Mouse (Mus musculus): ENCODE results near the gene 1700020D05Rik. TPM values are rescaled to one million over a fixed set of nuclear protein-coding genes. Genes with fewer than 3 reads are reported as not detected.

1700020D05Rik gene
- polyA plus RNA-seq, 2 experiments = 3.1 TPM; not detected in 1

GRCm38 (mm10) chr19:5481398-5481797 lies 22.2 kb downstream of the 1700020D05Rik start:
- Histone ChIP-seq H3K27ac (replicated peaks; ENCODE audit: low read depth, low read length) (no peak overlapping the region), H3K36me3 (ENCODE audit: control insufficient read depth, insufficient read depth, low read length) (peaks cover 96% of the 10 kb centered on the region), H3K4me2 (replicated peaks; ENCODE audit: low read depth, low read length, severe bottlenecking) (no peak overlapping the region), H3K9me3 (ENCODE audit: control insufficient read depth, low read length) (no peaks in the 10 kb centered on the region), H3K4me1 (ENCODE audit: control insufficient read depth, insufficient read depth, low read length) (peaks cover under 1% of the 10 kb centered on the region; the same call in 1 of the 2 replicates), H3K9ac (ENCODE audit: low read depth, low read length, severe bottlenecking) (no peak overlapping the region), H3K4me3 (replicated peaks; ENCODE audit: low read length) (no peak overlapping the region), H3K27me3 (ENCODE audit: control insufficient read depth, insufficient read depth, low read length) (no peaks in the 10 kb centered on the region)
- 95% methylated on average over 10 of the region's 10 CpGs for WGBS
- TF ChIP-seq POLR2A (IDR thresholded peaks at IDR 0.05; ENCODE audit: borderline replicate concordance, extremely low read depth, insufficient read depth, insufficient read length) = no peak
- DNase-seq (ENCODE audit: low spot score) (no peak), ATAC-seq (ENCODE audit: low FRiP score, low read depth) (no peak)

DNA sequence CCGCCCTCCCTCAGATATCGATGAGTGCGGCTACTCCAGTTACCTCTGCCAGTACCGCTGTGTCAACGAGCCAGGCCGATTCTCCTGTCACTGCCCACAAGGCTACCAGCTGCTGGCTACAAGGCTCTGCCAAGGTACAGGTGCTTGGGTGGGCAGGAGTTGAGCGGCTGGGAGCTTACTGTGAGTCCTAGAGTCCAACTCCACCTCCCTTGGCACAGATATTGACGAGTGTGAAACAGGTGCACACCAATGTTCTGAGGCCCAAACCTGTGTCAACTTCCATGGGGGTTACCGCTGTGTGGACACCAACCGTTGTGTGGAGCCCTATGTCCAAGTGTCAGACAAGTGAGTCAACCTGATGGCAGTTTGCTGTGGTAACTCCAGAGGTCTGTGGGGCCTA lies 23.6 kb downstream of the 1700020D05Rik start:
- peaks cover 82% of the 10 kb centered on the region for H3K36me3 ChIP-seq (ENCODE audit: control insufficient read depth, insufficient read depth, low read length)
- H3K27me3 ChIP-seq (ENCODE audit: control insufficient read depth, insufficient read depth, low read length) = no peaks in the 10 kb centered on the region
- ATAC-seq (ENCODE audit: low FRiP score, low read depth) (no peak), DNase-seq (ENCODE audit: low spot score) (no peak)
- no peak for TF ChIP-seq POLR2A (IDR thresholded peaks at IDR 0.05; ENCODE audit: borderline replicate concordance, extremely low read depth, insufficient read depth, insufficient read length)
- H3K4me2 ChIP-seq (replicated peaks; ENCODE audit: low read depth, low read length, severe bottlenecking) = no peak overlapping the region
- no peak overlapping the region for H3K4me3 ChIP-seq (replicated peaks; ENCODE audit: low read length)
- H3K4me1 ChIP-seq (ENCODE audit: control insufficient read depth, insufficient read depth, low read length) = peaks cover 9% of the 10 kb centered on the region
- H3K27ac ChIP-seq (replicated peaks; ENCODE audit: low read depth, low read length) = no peak overlapping the region
- H3K9me3 ChIP-seq (ENCODE audit: control insufficient read depth, low read length) = no peaks in the 10 kb centered on the region
- H3K9ac ChIP-seq (ENCODE audit: low read depth, low read length, severe bottlenecking) = no peak overlapping the region
- 91% methylated on average over 10 of the region's 10 CpGs for WGBS

GRCm38 (mm10) chr19:5477668-5478300 lies 25.8 kb downstream of the 1700020D05Rik start:
- no peak for ATAC-seq (ENCODE audit: low FRiP score, low read depth)
- WGBS = 91% methylated on average over 17 of the region's 18 CpGs
- no peak for TF ChIP-seq POLR2A (IDR thresholded peaks at IDR 0.05; ENCODE audit: borderline replicate concordance, extremely low read depth, insufficient read depth, insufficient read length)
- Histone ChIP-seq H3K4me1 (ENCODE audit: control insufficient read depth, insufficient read depth, low read length) (peaks cover 16% of the 10 kb centered on the region), H3K27ac (replicated peaks; ENCODE audit: low read depth, low read length) (no peak overlapping the region), H3K36me3 (ENCODE audit: control insufficient read depth, insufficient read depth, low read length) (peaks cover 60% of the 10 kb centered on the region), H3K9ac (ENCODE audit: low read depth, low read length, severe bottlenecking) (no peak overlapping the region), H3K4me2 (replicated peaks; ENCODE audit: low read depth, low read length, severe bottlenecking) (no peak overlapping the region), H3K9me3 (ENCODE audit: control insufficient read depth, low read length) (no peaks in the 10 kb centered on the region), H3K4me3 (replicated peaks; ENCODE audit: low read length) (no peak overlapping the region), H3K27me3 (ENCODE audit: control insufficient read depth, insufficient read depth, low read length) (no peaks in the 10 kb centered on the region)
- no peak for DNase-seq (ENCODE audit: low spot score)

GRCm38 (mm10) chr19:5477004-5477667 lies 26.5 kb downstream of the 1700020D05Rik start:
- ATAC-seq (ENCODE audit: low FRiP score, low read depth) (no peak), DNase-seq (ENCODE audit: low spot score) (no peak)
- no peak overlapping the region for H3K4me3 ChIP-seq (replicated peaks; ENCODE audit: low read length)
- H3K9me3 ChIP-seq (ENCODE audit: control insufficient read depth, low read length) = no peaks in the 10 kb centered on the region
- peaks cover 53% of the 10 kb centered on the region for H3K36me3 ChIP-seq (ENCODE audit: control insufficient read depth, insufficient read depth, low read length)
- TF ChIP-seq POLR2A (IDR thresholded peaks at IDR 0.05; ENCODE audit: borderline replicate concordance, extremely low read depth, insufficient read depth, insufficient read length) = no peak
- no peak overlapping the region for H3K4me2 ChIP-seq (replicated peaks; ENCODE audit: low read depth, low read length, severe bottlenecking)
- peaks cover 16% of the 10 kb centered on the region for H3K4me1 ChIP-seq (ENCODE audit: control insufficient read depth, insufficient read depth, low read length)
- no peak overlapping the region for H3K27ac ChIP-seq (replicated peaks; ENCODE audit: low read depth, low read length)
- H3K27me3 ChIP-seq (ENCODE audit: control insufficient read depth, insufficient read depth, low read length) = no peaks in the 10 kb centered on the region
- H3K9ac ChIP-seq (ENCODE audit: low read depth, low read length, severe bottlenecking) = no peak overlapping the region
- WGBS = 84% methylated on average over 10 of the region's 10 CpGs

DNA sequence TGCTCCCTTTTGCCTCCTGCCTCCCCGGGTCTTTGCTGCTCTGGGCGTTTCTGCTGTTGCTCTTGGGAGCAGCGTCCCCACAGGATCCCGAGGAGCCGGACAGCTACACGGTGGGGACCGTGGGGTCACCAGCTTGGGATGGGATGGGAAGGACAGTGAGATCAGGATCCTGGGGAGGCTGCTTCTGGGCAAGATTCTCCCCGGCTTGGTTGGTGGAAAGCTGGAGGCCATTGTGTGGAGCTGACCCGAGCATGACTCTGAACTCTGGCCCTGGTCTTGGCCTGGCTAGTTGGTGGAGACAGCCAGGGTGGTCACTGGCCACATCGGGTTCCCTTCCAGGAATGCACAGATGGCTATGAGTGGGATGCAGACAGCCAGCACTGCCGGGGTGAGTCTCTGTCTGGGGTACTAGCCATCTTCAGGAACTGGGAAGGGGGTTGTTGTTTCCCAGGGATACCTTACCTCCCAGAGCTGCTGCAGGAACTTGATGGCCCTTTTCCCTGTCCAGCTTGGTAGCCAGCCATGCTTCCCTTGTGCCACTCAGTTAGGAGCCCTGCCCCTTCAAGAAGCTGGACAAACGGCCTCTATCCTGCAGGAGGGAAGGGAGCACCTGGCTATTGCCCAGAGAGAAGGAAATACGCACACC lies 28.4 kb downstream of the 1700020D05Rik start:
- Histone ChIP-seq H3K4me2 (replicated peaks; ENCODE audit: low read depth, low read length, severe bottlenecking) (peak overlapping the region; percentile 85), H3K36me3 (ENCODE audit: control insufficient read depth, insufficient read depth, low read length) (peaks cover 34% of the 10 kb centered on the region), H3K4me1 (ENCODE audit: control insufficient read depth, insufficient read depth, low read length) (peaks cover 16% of the 10 kb centered on the region), H3K9me3 (ENCODE audit: control insufficient read depth, low read length) (no peaks in the 10 kb centered on the region), H3K27me3 (ENCODE audit: control insufficient read depth, insufficient read depth, low read length) (no peaks in the 10 kb centered on the region), H3K9ac (ENCODE audit: low read depth, low read length, severe bottlenecking) (peak overlapping the region; percentile 84), H3K27ac (replicated peaks; ENCODE audit: low read depth, low read length) (peak overlapping the region; percentile 90), H3K4me3 (replicated peaks; ENCODE audit: low read length) (peak overlapping the region; percentile 70)
- WGBS = 8% methylated on average over 12 of the region's 13 CpGs
- TF ChIP-seq POLR2A (IDR thresholded peaks at IDR 0.05; ENCODE audit: borderline replicate concordance, extremely low read depth, insufficient read depth, insufficient read length) = no peak
- no peak for DNase-seq (ENCODE audit: low spot score)
- ATAC-seq (ENCODE audit: low FRiP score, low read depth) = no peak; the same call in 1 of the 2 replicates
